Mouse (Mus musculus): ENCODE results near the gene Agpat2.

DNA sequence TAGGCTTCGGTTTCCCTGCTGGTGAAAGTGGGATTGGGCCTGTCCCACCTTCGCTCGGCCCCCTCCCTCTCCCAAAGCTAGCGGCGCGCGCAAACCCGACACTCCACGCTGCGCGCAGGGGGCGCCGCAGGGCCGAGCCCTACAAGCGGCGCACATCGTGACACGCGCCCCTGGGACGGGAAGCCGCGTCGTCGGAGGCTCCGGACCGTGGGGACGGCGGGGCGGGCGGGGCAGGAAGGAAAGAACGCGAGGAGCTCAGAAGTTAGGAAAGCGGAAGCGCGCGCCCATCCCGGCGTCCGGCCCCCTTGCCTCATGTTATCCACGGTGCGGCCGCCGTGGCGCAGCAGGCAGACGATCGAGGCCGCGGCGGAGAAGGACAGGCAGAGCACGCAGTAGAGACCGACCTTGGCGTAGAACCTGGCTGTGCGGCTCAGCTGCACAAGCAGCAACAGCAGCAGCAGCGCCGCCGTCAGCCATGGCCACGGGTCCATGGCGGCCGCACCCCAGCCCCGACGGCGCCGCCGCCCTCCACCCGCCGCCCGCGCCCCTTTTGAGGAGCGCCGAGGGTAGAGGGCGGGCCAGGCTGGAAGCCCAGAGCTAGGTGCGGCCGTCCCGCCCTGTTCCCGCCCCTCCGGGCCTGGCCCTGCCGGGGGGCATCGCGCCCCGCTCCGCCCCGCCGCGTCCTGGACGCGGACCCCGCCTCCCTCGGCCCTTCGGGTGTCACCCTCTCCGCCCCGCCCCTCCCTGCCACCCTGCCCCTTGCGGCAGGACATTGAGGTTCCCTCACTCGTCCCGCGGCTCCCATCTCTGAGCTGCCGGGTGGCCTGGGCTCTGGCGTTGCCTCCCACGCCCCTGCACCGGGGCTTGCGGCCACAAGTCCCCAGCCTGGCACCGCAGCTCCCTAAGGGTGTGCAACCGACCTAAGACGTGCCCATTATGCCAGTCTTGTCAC, at the start of gene Agpat2:
- TF ChIP-seq POLR2A (IDR thresholded peaks at IDR 0.05; ENCODE audit: borderline replicate concordance, extremely low read depth, insufficient read depth, insufficient read length, poor library complexity, severe bottlenecking), result no peak
- TF ChIP-seq CTCF (IDR thresholded peaks at IDR 0.05; ENCODE audit: borderline replicate concordance, extremely low read depth, insufficient read depth, insufficient read length), result peak; percentile 8; the same call in 1 of the 2 replicates
